ENCODE assay signal across 30 mouse cellular contexts in genomic region chr14:55769087-55769703, GRCm38 (mm10). TPM values are rescaled to one million over a fixed set of nuclear protein-coding genes. Genes with fewer than 3 reads are reported as not detected.
DNase-seq lines count a peak whose midpoint lies in the region; ATAC-seq and TF ChIP-seq lines count a peak whose summit lies in the region.
"Had no signal": no experiment of that assay in that cellular context is flagged by ENCODE, and none has a peak within 500 bp of the region (broad histone marks: within the 10 kb centered on the region; RNA-seq: fewer than 3 reads in every experiment).

No protein-coding gene starts in this region.

- no peak for TF ChIP-seq EP300 in stomach, postnatal 0 days (optimal IDR thresholded peaks at IDR 0.05)

- DNase-seq in liver, result peak; percentile 69
- no peak for DNase-seq in stomach, postnatal 0 days (ENCODE audit: low spot score)
- DNase-seq in embryonic facial prominence, embryonic 10.5 days (ENCODE audit: low spot score), result no peak
- DNase-seq in spleen, postnatal 14 days (ENCODE audit: low spot score in 2 of 2), result no peak
- DNase-seq in heart, adult 11 months, result no peak
- DNase-seq: adrenal gland, postnatal 14 days; cerebellum, adult 18-20 months; cerebellum, postnatal 14 days; forebrain, postnatal 0 days; heart, postnatal 14 days; kidney, adult 11 months; kidney, postnatal 14 days; layer of hippocampus, adult 9-11 months; midbrain, embryonic 14.5 days; right cerebral cortex, postnatal 25 days had no signal

- no peaks in the 10 kb centered on the region for H3K9me3 ChIP-seq in megakaryocyte, embryonic 14.5 days
- H3K9me3 ChIP-seq in liver, embryonic 15.5 days (replicated peaks), result no peaks in the 10 kb centered on the region
- H3K9me3 ChIP-seq in stomach, postnatal 0 days (ENCODE audit: control insufficient read depth, low read length), result no peaks in the 10 kb centered on the region
- no peaks in the 10 kb centered on the region for H3K9me3 ChIP-seq in embryonic facial prominence, embryonic 10.5 days
- H3K9me3 ChIP-seq: embryonic facial prominence, embryonic 12.5 days; hindbrain, embryonic 12.5 days; limb, embryonic 10.5 days; limb, embryonic 15.5 days; lung, embryonic 15.5 days; neural tube, embryonic 15.5 days had no signal

- WGBS in liver, embryonic 15.5 days (ENCODE audit: insufficient replicate concordance), result 28% methylated on average over 16 of the region's 16 CpGs
- WGBS in stomach, postnatal 0 days, result 76% methylated on average over 16 of the region's 16 CpGs
- WGBS in embryonic facial prominence, embryonic 10.5 days, result 74% methylated on average over 16 of the region's 16 CpGs

- peaks cover 58% of the 10 kb centered on the region for H3K27me3 ChIP-seq in megakaryocyte, embryonic 14.5 days (replicated peaks)
- H3K27me3 ChIP-seq in liver, embryonic 15.5 days, result peaks cover 57% of the 10 kb centered on the region
- H3K27me3 ChIP-seq in stomach, postnatal 0 days (ENCODE audit: control insufficient read depth, insufficient read depth, low read length), result no peaks in the 10 kb centered on the region
- peaks cover 87% of the 10 kb centered on the region for H3K27me3 ChIP-seq in embryonic facial prominence, embryonic 10.5 days (replicated peaks; ENCODE audit: low read depth, poor library complexity, severe bottlenecking)

- H3K4me1 ChIP-seq in megakaryocyte, embryonic 14.5 days, result peaks cover 73% of the 10 kb centered on the region
- H3K4me1 ChIP-seq in liver, embryonic 15.5 days (replicated peaks), result peaks cover 33% of the 10 kb centered on the region
- H3K4me1 ChIP-seq in stomach, postnatal 0 days (replicated peaks; ENCODE audit: control insufficient read depth, insufficient read depth), result 0 out of 2 replicates have a peak, but pooled peaks cover 2% of the 10 kb centered on the region
- H3K4me1 ChIP-seq in embryonic facial prominence, embryonic 10.5 days, result peaks cover 14% of the 10 kb centered on the region

- 0 out of 2 replicates have a peak overlapping the region, but pooled peaks have one; percentile 14 for H3K27ac ChIP-seq in liver, embryonic 15.5 days (replicated peaks)
- no peak overlapping the region for H3K27ac ChIP-seq in stomach, postnatal 0 days (replicated peaks)
- no peak overlapping the region for H3K27ac ChIP-seq in embryonic facial prominence, embryonic 10.5 days (replicated peaks)
- H3K27ac ChIP-seq: embryonic facial prominence, embryonic 12.5 days; hindbrain, embryonic 12.5 days; limb, embryonic 10.5 days; limb, embryonic 15.5 days; lung, embryonic 15.5 days; neural tube, embryonic 15.5 days had no signal

- no peak for ATAC-seq in megakaryocyte, adult 5-6 weeks (ENCODE audit: poor library complexity, severe bottlenecking)
- peak; percentile 41; the same call in 1 of the 2 replicates for ATAC-seq in liver, embryonic 15.5 days (ENCODE audit: insufficient read depth)
- peak; percentile 14; the same call in 1 of the 2 replicates for ATAC-seq in stomach, postnatal 0 days (ENCODE audit: low FRiP score, low TSS enrichment)
- ATAC-seq: forebrain, postnatal 0 days; inflammation-experienced regulatory T-cells, adult 6 months had no signal

- no peak for TF ChIP-seq CTCF in stomach, postnatal 0 days (IDR thresholded peaks at IDR 0.05; ENCODE audit: low read depth)

- no peaks in the 10 kb centered on the region for H3K36me3 ChIP-seq in megakaryocyte, embryonic 14.5 days (replicated peaks; ENCODE audit: low read length)
- no peaks in the 10 kb centered on the region for H3K36me3 ChIP-seq in liver, embryonic 15.5 days (replicated peaks)
- H3K36me3 ChIP-seq in stomach, postnatal 0 days (ENCODE audit: control insufficient read depth, insufficient read depth, low read length), result no peaks in the 10 kb centered on the region
- no peaks in the 10 kb centered on the region for H3K36me3 ChIP-seq in embryonic facial prominence, embryonic 10.5 days (replicated peaks)
- H3K36me3 ChIP-seq: embryonic facial prominence, embryonic 12.5 days; hindbrain, embryonic 12.5 days; lung, embryonic 15.5 days; neural tube, embryonic 15.5 days had no signal

- peak overlapping the region; percentile 36 for H3K4me2 ChIP-seq in liver, embryonic 15.5 days
- no peak overlapping the region for H3K4me2 ChIP-seq in stomach, postnatal 0 days (replicated peaks; ENCODE audit: low read depth)
- H3K4me2 ChIP-seq: embryonic facial prominence, embryonic 12.5 days; hindbrain, embryonic 12.5 days; limb, embryonic 15.5 days; lung, embryonic 15.5 days; neural tube, embryonic 15.5 days had no signal

- no peak overlapping the region; the same call in 1 of the 2 replicates for H3K9ac ChIP-seq in liver, embryonic 15.5 days
- H3K9ac ChIP-seq in stomach, postnatal 0 days (ENCODE audit: low read length), result no peak overlapping the region
- H3K9ac ChIP-seq: embryonic facial prominence, embryonic 12.5 days; forebrain, postnatal 0 days; hindbrain, embryonic 12.5 days; limb, embryonic 15.5 days; lung, embryonic 15.5 days; neural tube, embryonic 15.5 days had no signal

- H3K4me3 ChIP-seq in megakaryocyte, embryonic 14.5 days (replicated peaks), result peak overlapping the region; percentile 6
- no peak overlapping the region for H3K4me3 ChIP-seq in liver, embryonic 15.5 days (replicated peaks)
- H3K4me3 ChIP-seq in stomach, postnatal 0 days (ENCODE audit: low read depth, low read length), result no peak overlapping the region
- H3K4me3 ChIP-seq in embryonic facial prominence, embryonic 10.5 days, result no peak overlapping the region
- H3K4me3 ChIP-seq: embryonic facial prominence, embryonic 12.5 days; hindbrain, embryonic 12.5 days; limb, embryonic 10.5 days; limb, embryonic 15.5 days; lung, embryonic 15.5 days; neural tube, embryonic 15.5 days had no signal

RNA-seq across cellular contexts. Expression of gene Ltb4r1, which starts 3.4 kb away (rescaled TPM):
- polyA plus RNA-seq in megakaryocyte, embryonic 14.5 days (2012; ENCODE audit: insufficient read depth, low replicate concordance), result 24.2 and 36.1 TPM in 2 replicates
- 41.4 and 46.4 TPM in 2 replicates for total RNA-seq in megakaryocyte, adult 5-6 weeks (2015)
- total RNA-seq in megakaryocyte, adult 5-6 weeks (2017), result 57.4 and 68.0 TPM in 2 replicates
- polyA plus RNA-seq in liver, embryonic 15.5 days (2015; fragmentation: Nextera tagmentation; extraction: Ambion mirVana), result 14.0 and 14.5 TPM in 2 replicates
- 1.8 TPM in 2 replicates for polyA plus RNA-seq in stomach, postnatal 0 days (2015; fragmentation: Nextera tagmentation; extraction: Ambion mirVana)
- 0.10 and 0.35 TPM in 2 replicates for polyA plus RNA-seq in embryonic facial prominence, embryonic 10.5 days (2016; fragmentation: Nextera tagmentation; extraction: Ambion mirVana)
- polyA plus RNA-seq: forebrain, embryonic 11.5 days; hindbrain, embryonic 12.5 days; kidney, embryonic 14.5 days; midbrain, embryonic 14.5 days had no signal

RNA-seq across cellular contexts. Expression of gene Ltb4r2, which starts 8.0 kb away (rescaled TPM):
- 3.2 and 5.6 TPM in 2 replicates for polyA plus RNA-seq in megakaryocyte, embryonic 14.5 days (2012; ENCODE audit: insufficient read depth, low replicate concordance)
- total RNA-seq in megakaryocyte, adult 5-6 weeks (2015), result 0.16 and 0.21 TPM in 2 replicates
- total RNA-seq in megakaryocyte, adult 5-6 weeks (2017), result 0.33 and 0.53 TPM in 2 replicates
- polyA plus RNA-seq in liver, embryonic 15.5 days (2015; fragmentation: Nextera tagmentation; extraction: Ambion mirVana), result 0.74 and 0.93 TPM in 2 replicates
- 3.2 and 3.8 TPM in 2 replicates for polyA plus RNA-seq in stomach, postnatal 0 days (2015; fragmentation: Nextera tagmentation; extraction: Ambion mirVana)
- 0.13 and 0.39 TPM in 2 replicates for polyA plus RNA-seq in embryonic facial prominence, embryonic 10.5 days (2016; fragmentation: Nextera tagmentation; extraction: Ambion mirVana)
- total RNA-seq: gastrocnemius, adult 8-10 months had no signal
- polyA plus RNA-seq: inflammation-experienced regulatory T-cells, adult 6 months had no signal

RNA-seq across cellular contexts. Expression of gene Cideb, which starts 10.9 kb away (rescaled TPM):
- 1.5 and 3.3 TPM in 2 replicates for polyA plus RNA-seq in megakaryocyte, embryonic 14.5 days (2012; ENCODE audit: insufficient read depth, low replicate concordance)
- 0.27 and 1.5 TPM in 2 replicates for total RNA-seq in megakaryocyte, adult 5-6 weeks (2015)
- 0.22 TPM in 1 of 2 replicates, not detected in the other for total RNA-seq in megakaryocyte, adult 5-6 weeks (2017)
- polyA plus RNA-seq in liver, embryonic 15.5 days (2015; fragmentation: Nextera tagmentation; extraction: Ambion mirVana), result 57.5 and 77.8 TPM in 2 replicates
- polyA plus RNA-seq in stomach, postnatal 0 days (2015; fragmentation: Nextera tagmentation; extraction: Ambion mirVana), result 12.3 and 13.6 TPM in 2 replicates
- polyA plus RNA-seq in embryonic facial prominence, embryonic 10.5 days (2016; fragmentation: Nextera tagmentation; extraction: Ambion mirVana), result 0.16 TPM in 1 of 2 replicates, not detected in the other
- total RNA-seq: gastrocnemius, adult 8-10 months had no signal
- polyA plus RNA-seq: forebrain, embryonic 11.5 days; inflammation-experienced regulatory T-cells, adult 6 months; thymus, postnatal 0 days had no signal

RNA-seq across cellular contexts. Expression of gene Adcy4, which starts 14.7 kb away (rescaled TPM):
- polyA plus RNA-seq in megakaryocyte, embryonic 14.5 days (2012; ENCODE audit: insufficient read depth, low replicate concordance), result not detected in 2 replicates
- not detected in 2 replicates for total RNA-seq in megakaryocyte, adult 5-6 weeks (2015)
- total RNA-seq in megakaryocyte, adult 5-6 weeks (2017), result 0.15 TPM in 1 of 2 replicates, not detected in the other
- 1.4 and 1.9 TPM in 2 replicates for polyA plus RNA-seq in liver, embryonic 15.5 days (2015; fragmentation: Nextera tagmentation; extraction: Ambion mirVana)
- polyA plus RNA-seq in stomach, postnatal 0 days (2015; fragmentation: Nextera tagmentation; extraction: Ambion mirVana), result 2.3 and 2.5 TPM in 2 replicates
- 10.7 and 11.4 TPM in 2 replicates for polyA plus RNA-seq in embryonic facial prominence, embryonic 10.5 days (2016; fragmentation: Nextera tagmentation; extraction: Ambion mirVana)
- total RNA-seq: CH12.LX had no signal

RNA-seq across cellular contexts. Expression of gene Ripk3, which starts 19.5 kb away (rescaled TPM):
- polyA plus RNA-seq in megakaryocyte, embryonic 14.5 days (2012; ENCODE audit: insufficient read depth, low replicate concordance), result 38.4 and 95.9 TPM in 2 replicates
- 79.0 and 82.5 TPM in 2 replicates for total RNA-seq in megakaryocyte, adult 5-6 weeks (2015)
- 24.2 and 30.0 TPM in 2 replicates for total RNA-seq in megakaryocyte, adult 5-6 weeks (2017)
- 16.9 and 19.7 TPM in 2 replicates for polyA plus RNA-seq in liver, embryonic 15.5 days (2015; fragmentation: Nextera tagmentation; extraction: Ambion mirVana)
- 8.7 and 13.2 TPM in 2 replicates for polyA plus RNA-seq in stomach, postnatal 0 days (2015; fragmentation: Nextera tagmentation; extraction: Ambion mirVana)
- 21.4 and 24.1 TPM in 2 replicates for polyA plus RNA-seq in embryonic facial prominence, embryonic 10.5 days (2016; fragmentation: Nextera tagmentation; extraction: Ambion mirVana)
